Mouse (Mus musculus) ES-E14 (cell line): ENCODE results near the gene Cog5. TPM values are rescaled to one million over a fixed set of nuclear protein-coding genes. Genes with fewer than 3 reads are reported as not detected.
A peak's percentile ranks its signal among the peaks of the same experiment; 100 is the strongest.

Experiments used
- DNase-seq: peaks from one replicate; pipeline ENCODE4 v3.0.0-alpha.2; 2013; ENCODE audit warnings: low read depth, low spot score
- H3K27ac ChIP-seq: 2 replicates; pipeline ENCODE4 v1.5.1; 2012; ENCODE audit warnings: low read depth, mild to moderate bottlenecking, low read length, moderate library complexity, mixed read lengths; ENCODE audit not compliant: poor library complexity, insufficient read depth, severe bottlenecking
- H3K36me3 ChIP-seq: 2 replicates; pipeline ENCODE4 v1.6.1; 2012; ENCODE audit warnings: mild to moderate bottlenecking, low read length, moderate library complexity, mixed read lengths; ENCODE audit not compliant: control insufficient read depth, poor library complexity, insufficient read depth, severe bottlenecking
- H3K4me1 ChIP-seq, 2 experiments: fragments of 150-350 bp in 1 of 2; sonication (generic) in 1 of 2; 2 replicates each; pipeline ENCODE4 v1.6.1; 2012; ENCODE audit warnings: low read length in 2 of 2, mild to moderate bottlenecking in 1 of 2, mixed read lengths in 1 of 2; ENCODE audit not compliant: control insufficient read depth in 2 of 2, insufficient read depth in 2 of 2, poor library complexity in 1 of 2
- H3K4me3 ChIP-seq, 2 experiments: fragments of 150-350 bp in 1 of 2; sonication (generic) in 1 of 2; 2 replicates each; pipeline ENCODE4 v1.5.1; 2012; ENCODE audit warnings: low read length in 2 of 2, low read depth in 1 of 2, mild to moderate bottlenecking in 1 of 2, mixed read lengths in 1 of 2; ENCODE audit not compliant: insufficient read depth in 1 of 2, poor library complexity in 1 of 2, severe bottlenecking in 1 of 2
- H3K9ac ChIP-seq: 2 replicates; pipeline ENCODE4 v1.6.1; 2012; ENCODE audit warnings: low read depth, mild to moderate bottlenecking, low read length, mixed read lengths; ENCODE audit not compliant: poor library complexity, insufficient read depth, severe bottlenecking
- H3K9me3 ChIP-seq: fragments of 150-350 bp; sonication (generic); 2 replicates; pipeline ENCODE4 v1.6.1; 2012; ENCODE audit warnings: low read depth, mild to moderate bottlenecking, low read length; ENCODE audit not compliant: control insufficient read depth, insufficient read depth
- CHD2 ChIP-seq: IDR thresholded peaks from 2 replicates; pipeline ENCODE4 v1.6.1; 2014; ENCODE audit warnings: mild to moderate bottlenecking, low read depth, low read length, inconsistent platforms
- HCFC1 ChIP-seq: IDR thresholded peaks from 2 replicates; pipeline ENCODE4 v1.6.1; 2012; ENCODE audit warnings: low read length, inconsistent platforms, borderline replicate concordance; ENCODE audit not compliant: insufficient read depth
- MAFK ChIP-seq: IDR thresholded peaks from 2 replicates; pipeline ENCODE4 v1.6.1; 2014; ENCODE audit warnings: mild to moderate bottlenecking, low read depth, low read length, inconsistent platforms; ENCODE audit not compliant: insufficient read depth
- ZC3H11A ChIP-seq: IDR thresholded peaks from 2 replicates; pipeline ENCODE4 v1.6.1; 2012; ENCODE audit warnings: low read depth, mild to moderate bottlenecking, inconsistent platforms, low read length, borderline replicate concordance
- ZNF384 ChIP-seq: IDR thresholded peaks from 2 replicates; pipeline ENCODE4 v1.6.1; 2012; ENCODE audit warnings: low read depth, low read length, inconsistent platforms
- in situ Hi-C, 2 experiments: fragments of 600-800 bp; cut with MboI; formaldehyde crosslinking; loops; one replicate each; pipeline ENCODE4 v1.15.1; 2025; ENCODE audit warnings: low sequenced_read_pairs in 2 of 2, inconsistent platforms in 1 of 2; ENCODE audit not compliant: unreplicated experiment in 2 of 2
- total RNA-seq: library from RNA; depleted of rRNA; stranded (reverse); fragments of 300-350 nt; gene quantifications from 2 replicates; pipeline ENCODE4 v1.2.3, GENCODE M21; 2012

The Cog5 gene
- total RNA-seq, 1 experiment: 33.3 TPM

DNA sequence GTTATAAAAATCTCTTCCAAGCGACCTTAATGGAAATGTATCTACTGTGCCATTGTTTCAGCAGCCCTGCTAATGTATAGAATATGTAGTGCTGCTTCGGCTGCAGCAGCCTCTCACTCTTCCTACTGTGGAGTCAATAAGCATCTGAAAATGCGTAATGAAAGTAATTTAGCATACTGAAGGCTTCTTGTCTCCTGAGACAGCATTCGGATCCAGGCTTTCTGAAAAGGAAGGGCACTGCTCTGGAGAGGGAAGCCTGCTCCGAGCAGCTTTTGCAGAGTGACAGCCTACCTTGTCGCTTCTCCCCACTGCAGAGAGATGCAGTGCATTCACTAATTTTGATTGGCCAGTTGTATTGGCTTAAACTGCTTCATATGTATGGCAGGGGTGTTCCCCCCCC is 58.9 kb downstream of the Cog5 start, which contains the start of gene Gpr22:
Gene Gpr22, minus strand, starts transcription at position 348 of the 400 bp plus-strand sequence.
- no peak for TF ChIP-seq CHD2
- TF ChIP-seq MAFK: no peak
- no peak for TF ChIP-seq ZNF384
- no peak for TF ChIP-seq HCFC1
- TF ChIP-seq ZC3H11A: no peak
- H3K9me3 ChIP-seq: no peaks in the 10 kb centered on the region
- no peaks in the 10 kb centered on the region for H3K4me1 ChIP-seq
- no peak for DNase-seq
- in situ Hi-C loops: no loop called here
- H3K4me3 ChIP-seq: no peak within 1 kb of the TSS
- no peaks in the 10 kb centered on the region for H3K36me3 ChIP-seq
- H3K27ac ChIP-seq: no peak within 1 kb of the TSS
- H3K9ac ChIP-seq: no peak within 1 kb of the TSS

DNA sequence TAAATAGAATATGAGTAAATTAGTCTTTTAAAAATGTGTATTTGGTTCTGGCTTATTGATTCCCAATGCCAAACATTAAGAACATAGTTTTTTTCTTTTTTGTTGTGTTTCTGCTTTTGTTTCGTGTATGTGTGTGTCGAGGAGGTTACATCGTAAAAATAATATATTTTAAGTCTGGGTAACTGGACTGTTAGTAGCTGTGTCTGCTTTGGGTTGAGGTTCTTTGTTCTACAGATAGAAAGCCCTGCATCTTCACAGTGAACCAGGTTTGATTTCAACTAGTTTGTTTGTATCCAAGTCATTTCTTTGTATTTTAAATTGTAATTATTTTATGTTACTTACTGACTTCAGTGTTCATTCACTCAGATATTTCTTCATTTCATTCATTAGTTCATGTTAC is 59.4 kb downstream of the Cog5 start:
- DNase-seq: no peak
- TF ChIP-seq ZC3H11A: no peak
- TF ChIP-seq MAFK: no peak
- TF ChIP-seq ZNF384: no peak
- no peak for TF ChIP-seq CHD2
- no peak for TF ChIP-seq HCFC1
- no peaks in the 10 kb centered on the region for H3K9me3 ChIP-seq
- H3K27ac ChIP-seq: no peak overlapping the region
- no peak overlapping the region for H3K9ac ChIP-seq
- H3K4me1 ChIP-seq: peaks cover 0 to 1% of the 10 kb centered on the region in 2 experiments; a peak in 1 of 4 replicates
- no peak overlapping the region for H3K4me3 ChIP-seq
- in situ Hi-C loops: no loop called here
- H3K36me3 ChIP-seq: no peaks in the 10 kb centered on the region

DNA sequence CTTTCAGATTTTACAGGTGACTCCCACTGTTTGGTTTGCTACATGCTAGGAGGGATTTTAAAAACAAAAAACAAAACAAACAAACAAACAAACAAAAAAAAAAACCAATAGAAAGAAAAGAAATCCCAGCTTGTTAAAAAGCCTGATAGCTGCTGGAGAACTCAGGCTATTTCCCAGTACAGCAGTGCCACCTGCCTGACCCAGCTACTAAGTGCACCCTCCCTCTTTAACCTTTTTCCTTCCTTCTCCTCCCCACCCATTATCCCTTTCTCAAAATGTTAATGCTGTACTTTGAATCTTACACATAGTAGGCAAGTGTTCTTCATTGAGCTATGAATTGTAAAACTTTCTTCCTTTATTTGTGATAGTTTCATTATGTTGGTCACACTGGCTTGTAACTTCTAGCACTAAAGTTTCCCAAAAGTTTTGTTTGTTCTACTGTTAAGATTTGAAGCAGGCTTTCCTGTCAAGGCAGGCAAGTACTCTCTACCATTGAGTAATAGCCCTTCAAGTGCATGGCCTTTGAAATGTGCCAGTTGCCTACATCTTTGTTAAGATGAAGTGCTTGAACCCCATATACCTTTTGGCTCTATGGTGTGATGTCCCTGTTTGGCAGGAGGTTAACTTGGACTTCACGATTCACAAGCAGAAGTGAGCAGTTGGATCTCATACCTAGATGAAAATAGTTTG is 65.1 kb downstream of the Cog5 start:
- H3K4me1 ChIP-seq: peaks cover 0 to 3% of the 10 kb centered on the region in 2 experiments; a peak in 1 of 4 replicates
- DNase-seq: no peak
- in situ Hi-C loops: no loop called here
- no peaks in the 10 kb centered on the region for H3K9me3 ChIP-seq
- H3K36me3 ChIP-seq: no peaks in the 10 kb centered on the region
- no peak overlapping the region for H3K4me3 ChIP-seq
- TF ChIP-seq MAFK (no peak), CHD2 (no peak), ZNF384 (no peak), HCFC1 (no peak), ZC3H11A (no peak)
- H3K27ac ChIP-seq: no peak overlapping the region
- H3K9ac ChIP-seq: no peak overlapping the region

DNA sequence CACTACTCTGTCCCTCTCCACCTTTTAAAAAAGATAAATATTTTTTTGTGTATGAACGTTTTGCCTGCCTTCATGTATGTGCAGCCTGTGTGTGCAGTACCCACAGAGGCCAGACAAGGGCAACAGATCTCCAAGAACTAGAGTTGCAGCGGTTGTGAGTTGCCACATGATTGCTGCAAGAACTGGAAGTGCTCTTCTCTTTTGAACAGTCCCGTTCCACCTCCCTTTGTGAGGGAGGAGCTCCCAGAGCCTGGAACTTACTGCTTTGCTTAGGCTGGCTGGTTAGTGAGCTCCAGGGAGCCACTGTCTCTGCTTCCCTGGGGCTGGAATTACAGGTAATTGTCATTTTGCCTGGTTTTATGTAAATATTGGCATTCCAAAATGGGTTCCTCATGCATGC is 69.9 kb downstream of the Cog5 start:
- H3K9ac ChIP-seq: no peak overlapping the region
- H3K36me3 ChIP-seq: no peaks in the 10 kb centered on the region
- no peak overlapping the region for H3K27ac ChIP-seq
- in situ Hi-C loops: no loop called here
- H3K9me3 ChIP-seq: no peaks in the 10 kb centered on the region
- DNase-seq: peak; percentile 11
- TF ChIP-seq MAFK (no peak), CHD2 (no peak), HCFC1 (no peak), ZNF384 (no peak), ZC3H11A (no peak)
- H3K4me1 ChIP-seq: peaks cover 2 to 8% of the 10 kb centered on the region in 2 experiments; a peak in 3 of 4 replicates
- no peak overlapping the region for H3K4me3 ChIP-seq
